Mouse (Mus musculus) kidney, postnatal 36 days (tissue): ENCODE data around the gene Zbtb46.

Experiments
- DNase-seq, 2 experiments: peaks; one replicate each; pipeline ENCODE4 v3.0.0; 2021 to 2022; ENCODE audit warnings: mixed read lengths in 2 of 2

Zbtb46 gene

DNA sequence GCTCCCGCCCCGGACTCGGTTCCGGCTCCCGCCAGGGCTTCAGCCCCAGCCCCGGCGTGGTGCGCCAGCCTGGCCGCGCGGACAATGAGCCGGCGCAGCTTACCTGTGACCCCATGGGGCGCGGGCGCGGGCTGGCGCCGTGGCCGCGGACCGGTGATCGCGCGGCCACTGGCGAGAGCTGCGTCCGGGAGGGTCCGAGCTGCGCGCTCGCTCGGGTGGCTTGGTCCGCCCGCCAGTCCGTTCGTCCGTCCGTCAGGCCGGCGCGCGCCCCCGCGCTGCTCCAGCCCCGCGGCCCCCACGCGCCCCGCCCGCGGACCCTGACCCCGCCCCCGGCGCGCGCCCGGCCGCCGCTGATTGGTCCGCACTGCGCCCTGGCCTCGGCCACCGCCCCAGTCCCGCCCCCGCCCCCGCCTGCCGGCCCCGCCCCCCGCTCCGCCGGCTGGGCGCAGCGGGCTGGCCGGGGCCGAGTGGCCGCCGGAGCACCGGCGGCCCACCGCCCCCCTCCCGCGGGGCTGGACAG, at the start of gene Zbtb46:
Zbtb46 (minus strand) TSS at position 274 of the 520 bp plus-strand sequence.
- peak; percentile 91 to 96 for DNase-seq

GRCm38 (mm10) chr2:181498644-181499043, 39.4 kb upstream of the Zbtb46 start:
- no peak for DNase-seq

DNA sequence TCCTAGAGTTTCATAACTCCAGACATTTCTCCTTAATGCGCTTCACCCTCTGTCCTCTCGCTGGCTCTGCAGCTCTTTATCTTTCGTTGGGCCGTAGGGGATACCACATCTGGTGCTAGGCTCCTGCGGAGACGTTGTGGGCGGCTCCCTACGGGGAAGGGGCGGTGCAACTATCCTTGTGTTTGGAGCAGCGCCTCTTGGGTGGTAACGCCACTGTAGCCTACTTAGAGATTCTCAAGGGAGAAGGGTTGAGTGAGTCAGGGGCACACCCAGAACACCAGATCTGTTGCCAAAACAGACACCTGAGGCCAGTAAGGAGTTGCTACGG, 38.3 kb upstream of the Zbtb46 start:
- DNase-seq: peak; percentile 81

GRCm38 (mm10) chr2:181496831-181497547, 37.8 kb upstream of the Zbtb46 start, which contains the start of gene Tpd52l2:
Gene Tpd52l2, plus strand, starts transcription at chr2:181497142.
- peak; percentile 96 to 97 for DNase-seq

GRCm38 (mm10) chr2:181496281-181496680, 37.1 kb upstream of the Zbtb46 start:
- peak; percentile 67 to 82 for DNase-seq

GRCm38 (mm10) chr2:181495845-181496244, 36.6 kb upstream of the Zbtb46 start:
- DNase-seq: peak in 1 of 2 experiments; percentile 27

DNA sequence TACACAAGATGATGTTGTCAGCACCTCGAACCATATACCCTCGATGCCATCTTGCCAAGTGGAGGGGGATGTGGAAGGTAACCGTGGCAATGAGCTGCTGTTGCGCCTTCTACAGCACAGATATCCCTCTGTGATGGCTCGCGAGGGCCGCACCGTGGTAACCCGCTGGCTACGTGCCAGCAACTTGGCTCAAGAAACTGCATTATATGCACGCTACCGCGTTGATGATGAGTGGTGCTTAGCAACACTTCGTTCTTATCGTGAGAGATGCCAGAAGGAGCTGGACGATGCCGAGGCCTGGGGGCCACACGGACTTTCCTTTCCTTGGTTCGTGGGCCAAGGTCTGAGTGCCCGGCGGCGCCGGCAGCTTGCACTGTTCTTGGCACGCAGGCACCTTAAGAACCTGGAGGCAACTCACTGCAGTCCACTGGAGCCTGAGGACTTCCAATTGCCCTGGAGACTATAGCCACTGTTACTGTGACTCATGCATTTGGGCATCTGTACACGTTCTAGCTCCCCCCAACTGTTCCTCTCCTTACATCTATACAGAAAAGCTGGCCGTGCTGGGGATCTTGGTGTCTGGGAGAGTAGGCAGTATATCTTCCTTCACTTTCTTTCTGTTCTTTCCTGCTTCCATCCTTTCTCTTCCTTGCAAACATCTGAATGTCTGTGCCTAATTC, 35.2 kb upstream of the Zbtb46 start:
- DNase-seq: no peak

GRCm38 (mm10) chr2:181493156-181493927, 34.1 kb upstream of the Zbtb46 start, which contains the start of gene Abhd16b:
Gene Abhd16b, plus strand, starts transcription at chr2:181493206.
- DNase-seq: peak in 1 of 2 experiments; percentile 27

GRCm38 (mm10) chr2:181492206-181492605, 33.0 kb upstream of the Zbtb46 start:
- no peak for DNase-seq

DNA sequence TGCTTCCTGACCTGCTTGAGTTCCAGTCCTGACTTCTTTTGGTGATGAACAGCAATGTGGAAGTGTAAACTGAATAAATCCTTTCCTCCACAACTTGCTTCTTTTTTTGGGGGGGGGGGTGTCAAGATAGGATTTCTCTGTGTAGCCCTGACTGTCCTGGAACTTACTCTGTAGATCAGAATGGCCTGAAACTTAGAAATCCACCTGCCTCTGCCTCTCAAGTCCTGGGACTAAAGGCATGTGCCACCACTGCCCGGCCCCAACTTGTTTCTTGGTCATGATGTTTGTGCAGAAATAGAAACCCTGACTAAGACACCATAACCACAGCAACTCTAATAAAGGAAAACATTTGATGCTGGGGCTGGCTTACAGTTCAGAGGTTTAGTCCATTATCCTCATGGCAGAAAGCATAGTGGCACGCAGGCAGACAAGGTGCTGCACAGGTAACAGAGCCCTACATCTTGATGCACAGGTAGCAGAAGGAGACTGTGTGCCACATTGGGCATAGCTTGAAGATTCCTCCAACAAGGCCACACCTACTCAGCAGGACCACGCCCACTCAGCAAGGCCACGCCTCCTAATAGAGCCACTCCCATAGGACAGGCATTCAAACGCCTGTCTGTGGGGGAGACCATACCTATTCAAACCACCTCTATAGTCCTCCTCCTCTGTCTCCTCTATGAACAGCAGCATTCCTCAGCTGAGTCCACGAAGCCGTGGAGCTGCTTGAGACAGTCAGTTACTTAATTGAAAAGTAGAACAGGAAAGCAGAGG, 32.4 kb upstream of the Zbtb46 start:
- DNase-seq: peak; percentile 30 to 66

DNA sequence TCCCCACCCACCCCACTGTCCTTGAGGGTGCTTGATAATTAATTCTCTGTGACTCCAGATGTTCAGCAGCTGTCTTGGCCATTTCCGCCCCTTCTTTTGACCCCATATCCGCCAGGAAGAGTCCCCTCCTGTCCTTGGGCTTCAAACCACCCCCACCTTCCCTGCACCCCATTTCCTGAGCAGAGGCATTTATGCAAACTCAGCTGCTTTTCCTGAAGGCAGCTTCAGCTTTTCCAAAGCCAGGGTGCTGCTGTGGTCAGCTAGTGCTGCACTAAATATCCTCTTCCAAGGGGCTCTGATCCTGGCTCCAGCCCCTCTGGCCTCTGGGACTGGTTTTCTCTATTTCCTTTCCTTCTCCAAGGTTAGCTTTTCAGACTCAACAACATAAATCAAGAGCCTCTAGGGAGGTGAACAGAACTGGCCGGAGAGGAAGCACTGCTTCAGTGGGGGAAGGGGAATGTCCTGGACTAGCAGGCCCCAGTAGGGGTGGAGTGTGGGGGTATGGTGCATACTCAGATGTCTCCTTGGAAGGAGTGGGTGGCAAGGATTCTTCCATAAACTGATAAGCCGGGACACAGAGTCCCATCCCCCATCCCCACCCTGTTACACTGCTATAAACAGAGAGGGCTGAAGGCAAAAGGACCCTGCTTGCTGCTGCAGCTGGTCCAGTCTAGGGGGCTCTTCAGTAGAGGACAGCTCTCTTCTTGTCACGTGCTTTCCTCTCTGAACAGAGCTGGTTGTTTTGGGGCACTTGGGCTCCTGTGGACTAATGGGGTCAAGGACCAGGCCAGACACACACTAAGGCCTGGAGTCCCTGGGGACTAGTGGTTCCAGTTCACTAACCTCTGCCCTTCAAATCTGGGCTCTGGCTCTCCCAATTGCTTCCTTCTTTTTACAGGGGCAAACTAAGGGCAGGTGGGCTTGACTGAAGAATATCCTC, 28.4 kb upstream of the Zbtb46 start:
- peak; percentile 69 to 83 for DNase-seq

DNA sequence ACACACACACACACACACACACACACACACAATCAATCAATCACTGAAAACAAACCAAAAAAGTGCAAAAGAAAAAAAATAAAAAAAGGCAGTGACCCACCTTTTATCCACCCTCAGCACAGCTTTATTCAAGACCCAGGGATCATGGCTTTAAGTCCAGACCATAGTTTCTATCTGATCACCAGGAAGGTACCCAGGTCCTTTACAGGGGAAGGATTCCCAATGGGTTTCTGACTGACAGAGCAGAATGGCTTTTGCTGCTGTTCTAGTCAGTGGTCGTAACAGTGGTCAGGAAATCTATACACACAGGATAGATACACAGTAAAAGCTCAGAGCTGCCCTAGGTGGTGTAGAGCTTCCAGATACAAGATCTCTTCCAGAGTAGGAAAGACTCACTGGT, 26.5 kb upstream of the Zbtb46 start:
- no peak for DNase-seq

GRCm38 (mm10) chr2:181484456-181485233, 25.4 kb upstream of the Zbtb46 start:
- DNase-seq: peak in 1 of 2 experiments; percentile 45

GRCm38 (mm10) chr2:181483562-181484318, 24.5 kb upstream of the Zbtb46 start:
- DNase-seq: peak; percentile 66 to 73

DNA sequence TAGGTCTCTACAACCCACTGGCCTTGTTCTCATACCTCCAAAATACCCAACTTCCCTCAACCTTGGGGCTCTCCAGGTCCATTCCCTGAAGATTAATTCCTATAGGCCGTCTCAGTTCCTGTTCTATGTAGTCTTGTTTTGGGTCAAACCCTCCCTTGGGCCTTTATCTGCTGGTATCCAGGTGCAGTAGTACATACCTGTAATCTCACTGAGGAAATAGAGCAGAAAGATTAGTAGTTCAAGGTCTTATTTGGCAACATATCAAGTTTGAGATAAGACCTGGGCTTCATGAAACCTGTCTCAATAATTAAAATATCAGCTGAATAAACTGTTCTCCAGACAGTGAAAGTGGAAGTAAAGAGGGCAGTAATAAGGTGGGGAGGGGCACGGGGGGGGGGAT, 23.9 kb upstream of the Zbtb46 start:
- no peak for DNase-seq

GRCm38 (mm10) chr2:181472256-181472827, 13.1 kb upstream of the Zbtb46 start:
- peak; percentile 52 to 64 for DNase-seq

- peak; percentile 66 to 78 for DNase-seq
Observed at GRCm38 (mm10) chr2:181471246-181471645, 12.0 kb upstream of the Zbtb46 start.

DNA sequence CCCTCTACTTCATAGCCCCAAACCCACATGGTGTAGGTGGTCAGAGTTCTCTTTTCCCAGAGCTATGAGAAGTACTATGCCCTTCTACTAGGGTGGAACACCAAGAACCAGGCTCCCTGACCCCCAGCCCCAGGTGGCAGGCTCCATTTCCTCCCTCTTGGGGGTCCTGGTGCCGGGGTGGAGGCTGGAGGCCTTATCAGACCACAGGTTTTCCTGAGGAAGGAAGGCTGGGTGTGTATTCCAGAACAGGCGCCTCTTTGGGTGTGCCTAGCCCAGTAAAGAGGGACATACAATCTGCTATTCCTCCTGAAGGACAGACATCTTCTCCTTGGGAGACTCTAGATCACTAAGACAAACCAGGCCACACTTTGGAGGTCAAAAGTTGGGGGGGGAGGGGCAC, 11.1 kb upstream of the Zbtb46 start:
- DNase-seq: peak; percentile 41 to 64

GRCm38 (mm10) chr2:181465423-181465822, 6.2 kb upstream of the Zbtb46 start:
- DNase-seq: no peak
